Mouse (Mus musculus) retina, postnatal 7 days (tissue): ENCODE results near the gene Hmga1.

ENCODE experiments used
- DNase-seq: peaks from one replicate; pipeline ENCODE4 v3.0.0-alpha.2; 2012; ENCODE audit warnings: low read depth, low spot score

Gene Hmga1

GRCm38 (mm10) chr17:27587252-27587651, 31.0 kb downstream of the Hmga1 start:
- DNase-seq, result no peak

GRCm38 (mm10) chr17:27588231-27588630, 31.9 kb downstream of the Hmga1 start:
- DNase-seq, result no peak

- no peak for DNase-seq
Measured at GRCm38 (mm10) chr17:27591826-27592564, 35.7 kb downstream of the Hmga1 start.

GRCm38 (mm10) chr17:27592565-27592910, 36.2 kb downstream of the Hmga1 start:
- no peak for DNase-seq

GRCm38 (mm10) chr17:27595659-27596375, 39.5 kb downstream of the Hmga1 start:
- DNase-seq, result no peak

GRCm38 (mm10) chr17:27596376-27597190, 40.3 kb downstream of the Hmga1 start:
- DNase-seq, result no peak

GRCm38 (mm10) chr17:27600286-27600685, 44.0 kb downstream of the Hmga1 start:
- no peak for DNase-seq

GRCm38 (mm10) chr17:27600869-27601268, 44.6 kb downstream of the Hmga1 start:
- no peak for DNase-seq

GRCm38 (mm10) chr17:27603036-27603435, 46.7 kb downstream of the Hmga1 start:
- DNase-seq, result no peak

- no peak for DNase-seq
Measured at GRCm38 (mm10) chr17:27603522-27604234, 47.4 kb downstream of the Hmga1 start.

- no peak for DNase-seq
Measured at GRCm38 (mm10) chr17:27609576-27609975, 53.3 kb downstream of the Hmga1 start.

GRCm38 (mm10) chr17:27610679-27611518, 54.6 kb downstream of the Hmga1 start:
- DNase-seq, result no peak

GRCm38 (mm10) chr17:27611519-27611884, 55.2 kb downstream of the Hmga1 start:
- DNase-seq, result no peak

- no peak for DNase-seq
Measured at GRCm38 (mm10) chr17:27611994-27612393, 55.7 kb downstream of the Hmga1 start.

GRCm38 (mm10) chr17:27613016-27613415, 56.7 kb downstream of the Hmga1 start:
- no peak for DNase-seq
